Mouse (Mus musculus): ENCODE measurements around the gene Gramd4. TPM values are rescaled to one million over a fixed set of nuclear protein-coding genes. Genes with fewer than 3 reads are reported as not detected.
"Not testable (repeated sequence)": the region's sequence is repeated elsewhere in the genome, so short reads cannot be mapped to it uniquely, and the experiment has no call there.

The Gramd4 gene
- polyA plus RNA-seq, 1 experiment: 39.5 TPM

- DNase-seq (ENCODE audit: extremely low spot score in 1 of 2, low spot score in 1 of 2): no peak
These were observed 96.0 kb downstream of the Gramd4 start for GRCm38 (mm10) chr15:86153481-86153960.

GRCm38 (mm10) chr15:86156492-86156891 lies 99.0 kb downstream of the Gramd4 start:
- no peak for DNase-seq (ENCODE audit: extremely low spot score in 1 of 2, low spot score in 1 of 2)

- DNase-seq (ENCODE audit: extremely low spot score in 1 of 2, low spot score in 1 of 2): no peak
These were observed 101.6 kb downstream of the Gramd4 start for GRCm38 (mm10) chr15:86159093-86159492.

GRCm38 (mm10) chr15:86159719-86160118 lies 102.2 kb downstream of the Gramd4 start:
- no peak for DNase-seq (ENCODE audit: extremely low spot score in 1 of 2, low spot score in 1 of 2)

GRCm38 (mm10) chr15:86160906-86161305 lies 103.4 kb downstream of the Gramd4 start:
- no peak for DNase-seq (ENCODE audit: extremely low spot score in 1 of 2, low spot score in 1 of 2)

- not testable (repeated sequence) for DNase-seq (ENCODE audit: extremely low spot score in 1 of 2, low spot score in 1 of 2)
These were observed 104.3 kb downstream of the Gramd4 start for GRCm38 (mm10) chr15:86161800-86162199.

GRCm38 (mm10) chr15:86164718-86165345 lies 107.3 kb downstream of the Gramd4 start:
- DNase-seq (ENCODE audit: extremely low spot score in 1 of 2, low spot score in 1 of 2): no peak

GRCm38 (mm10) chr15:86165811-86166590 lies 108.5 kb downstream of the Gramd4 start:
- no peak for DNase-seq (ENCODE audit: extremely low spot score in 1 of 2, low spot score in 1 of 2)

- DNase-seq (ENCODE audit: extremely low spot score in 1 of 2, low spot score in 1 of 2): no peak
These were observed 109.6 kb downstream of the Gramd4 start for GRCm38 (mm10) chr15:86167032-86167655.

GRCm38 (mm10) chr15:86167787-86168504 lies 110.5 kb downstream of the Gramd4 start:
- no peak for DNase-seq (ENCODE audit: extremely low spot score in 1 of 2, low spot score in 1 of 2)

GRCm38 (mm10) chr15:86168505-86168867 lies 111.0 kb downstream of the Gramd4 start:
- DNase-seq (ENCODE audit: extremely low spot score in 1 of 2, low spot score in 1 of 2): no peak

- no peak for DNase-seq (ENCODE audit: extremely low spot score in 1 of 2, low spot score in 1 of 2)
These were observed 111.7 kb downstream of the Gramd4 start for GRCm38 (mm10) chr15:86168941-86169816.

- DNase-seq (ENCODE audit: extremely low spot score in 1 of 2, low spot score in 1 of 2): no peak
These were observed 112.3 kb downstream of the Gramd4 start for GRCm38 (mm10) chr15:86169817-86170110.

- no peak for DNase-seq (ENCODE audit: extremely low spot score in 1 of 2, low spot score in 1 of 2)
These were observed 113.8 kb downstream of the Gramd4 start for GRCm38 (mm10) chr15:86171316-86171715.

- no peak for DNase-seq (ENCODE audit: extremely low spot score in 1 of 2, low spot score in 1 of 2)
These were observed 114.6 kb downstream of the Gramd4 start for GRCm38 (mm10) chr15:86172124-86172523.

GRCm38 (mm10) chr15:86172526-86172925 lies 115.0 kb downstream of the Gramd4 start:
- DNase-seq (ENCODE audit: extremely low spot score in 1 of 2, low spot score in 1 of 2): no peak

GRCm38 (mm10) chr15:86173136-86173985 lies 115.9 kb downstream of the Gramd4 start:
- DNase-seq (ENCODE audit: extremely low spot score in 1 of 2, low spot score in 1 of 2): no peak

- no peak for DNase-seq (ENCODE audit: extremely low spot score in 1 of 2, low spot score in 1 of 2)
These were observed 118.0 kb downstream of the Gramd4 start for GRCm38 (mm10) chr15:86175253-86176050.

Measured in frontal cortex, adult 2 months (tissue).